In genomic region chr2:84612764-84613163, GRCm38 (mm10) we compare ENCODE assay signal across 34 mouse cellular contexts. TPM values are rescaled to one million over a fixed set of nuclear protein-coding genes. Genes with fewer than 3 reads are reported as not detected.
DNase-seq lines count a peak whose midpoint lies in the region; ATAC-seq and TF ChIP-seq lines count a peak whose summit lies in the region.
"Had no signal": no experiment of that assay in that cellular context is flagged by ENCODE, and none has a peak within 500 bp of the region (broad histone marks: within the 10 kb centered on the region; RNA-seq: fewer than 3 reads in every experiment).

No protein-coding gene starts in this region.

- no peaks in the 10 kb centered on the region for H3K9me3 ChIP-seq in kidney, embryonic 14.5 days (ENCODE audit: control insufficient read depth, low read length)
- H3K9me3 ChIP-seq: embryonic facial prominence, embryonic 10.5 days; embryonic facial prominence, embryonic 13.5 days; forebrain, embryonic 12.5 days; forebrain, embryonic 15.5 days; G1E; hindbrain, embryonic 12.5 days; hindbrain, embryonic 15.5 days had no signal

- peaks cover 29% of the 10 kb centered on the region for H3K36me3 ChIP-seq in kidney, adult 2 months (ENCODE audit: control insufficient read depth, insufficient read depth, low read length)
- peaks cover 97% of the 10 kb centered on the region for H3K36me3 ChIP-seq in kidney, embryonic 14.5 days (ENCODE audit: control insufficient read depth, insufficient read depth, low read length)

- DNase-seq in adrenal gland, postnatal 14 days, result peak; percentile 51
- DNase-seq in adrenal gland, adult 8-10 months, result no peak
- DNase-seq in kidney, adult 2 months, result peak; percentile 75
- no peak for DNase-seq in kidney, postnatal 4 days
- peak; percentile 12 for DNase-seq in kidney, postnatal 14 days
- DNase-seq in adipocyte (ENCODE audit: low spot score), result peak; percentile 69
- DNase-seq in layer of hippocampus, postnatal 10 days (ENCODE audit: low spot score in 2 of 2), result no peak
- DNase-seq: adrenal gland, adult 2 months; B cell, adult 2 months; cerebellum, adult 11-12 months; cerebellum, adult 8-10 months; cerebellum, postnatal 10 days; cerebellum, postnatal 36 days; embryo, embryonic 11 days; gastrocnemius, postnatal 25 days had no signal

- no peak overlapping the region for H3K9ac ChIP-seq in kidney, embryonic 14.5 days (ENCODE audit: low read depth, low read length)
- H3K9ac ChIP-seq: embryonic facial prominence, embryonic 13.5 days; forebrain, embryonic 12.5 days; forebrain, embryonic 15.5 days; hindbrain, embryonic 12.5 days; hindbrain, embryonic 15.5 days had no signal

- TF ChIP-seq POLR2A in kidney, adult 2 months (IDR thresholded peaks at IDR 0.05; ENCODE audit: low read depth, low read length), result no peak

- H3K4me1 ChIP-seq in kidney, adult 2 months (ENCODE audit: control insufficient read depth, insufficient read depth, low read length), result peaks cover 7% of the 10 kb centered on the region; the same call in 1 of the 2 replicates
- H3K4me1 ChIP-seq in kidney, embryonic 14.5 days (ENCODE audit: control insufficient read depth, insufficient read depth, low read length), result no peaks in the 10 kb centered on the region
- H3K4me1 ChIP-seq: embryonic facial prominence, embryonic 10.5 days; embryonic facial prominence, embryonic 13.5 days; forebrain, embryonic 12.5 days; forebrain, embryonic 15.5 days; hindbrain, embryonic 12.5 days; hindbrain, embryonic 15.5 days had no signal

- no peak for TF ChIP-seq CTCF in kidney, adult 2 months (conservative IDR thresholded peaks at IDR 0.05; ENCODE audit: insufficient read depth, insufficient read length, low read depth, low read length)

- ATAC-seq in kidney, embryonic 14.5 days (ENCODE audit: low FRiP score, low TSS enrichment), result no peak
- ATAC-seq: forebrain, embryonic 15.5 days; Patski had no signal

- no peak overlapping the region for H3K27ac ChIP-seq in kidney, adult 2 months (ENCODE audit: insufficient read depth, low read depth, low read length)
- H3K27ac ChIP-seq in kidney, embryonic 14.5 days (ENCODE audit: low read depth, low read length), result no peak overlapping the region
- H3K27ac ChIP-seq: embryonic facial prominence, embryonic 10.5 days; embryonic facial prominence, embryonic 13.5 days; forebrain, embryonic 12.5 days; forebrain, embryonic 15.5 days; hindbrain, embryonic 12.5 days; hindbrain, embryonic 15.5 days had no signal

- H3K27me3 ChIP-seq in kidney, adult 2 months (replicated peaks; ENCODE audit: control insufficient read depth, insufficient read depth, low read length), result no peaks in the 10 kb centered on the region
- no peaks in the 10 kb centered on the region for H3K27me3 ChIP-seq in kidney, embryonic 14.5 days (ENCODE audit: control insufficient read depth, insufficient read depth, low read length)
- H3K27me3 ChIP-seq: CH12.LX; embryonic facial prominence, embryonic 13.5 days; forebrain, embryonic 12.5 days; forebrain, embryonic 15.5 days; hindbrain, embryonic 12.5 days; hindbrain, embryonic 15.5 days; Patski had no signal

- H3K4me3 ChIP-seq in kidney, adult 2 months (ENCODE audit: insufficient read depth, low read depth, low read length), result no peak overlapping the region
- no peak overlapping the region for H3K4me3 ChIP-seq in kidney, embryonic 14.5 days (ENCODE audit: low read length)
- H3K4me3 ChIP-seq: embryonic facial prominence, embryonic 10.5 days; embryonic facial prominence, embryonic 13.5 days; erythroblast, embryonic 14.5 days; forebrain, embryonic 12.5 days; forebrain, embryonic 15.5 days; hindbrain, embryonic 12.5 days; hindbrain, embryonic 15.5 days had no signal

- H3K4me2 ChIP-seq in kidney, embryonic 14.5 days (replicated peaks; ENCODE audit: low read depth, low read length), result no peak overlapping the region
- H3K4me2 ChIP-seq: embryonic facial prominence, embryonic 13.5 days; forebrain, embryonic 12.5 days; forebrain, embryonic 15.5 days; heart, embryonic 11.5 days; hindbrain, embryonic 12.5 days; hindbrain, embryonic 15.5 days had no signal

- WGBS in kidney, adult 2 months, result 63% methylated on average over 6 of the region's 6 CpGs
- WGBS in kidney, embryonic 14.5 days, result 97% methylated on average over 6 of the region's 6 CpGs

RNA-seq across cellular contexts. Expression of gene Ctnnd1, which starts 37.8 kb away (rescaled TPM):
- total RNA-seq in adrenal gland, postnatal 14 days (2021), result 133 and 134 TPM in 2 replicates
- total RNA-seq in adrenal gland, adult 8-10 months (2022), result 100 to 1,000 TPM; 125 to 161 (median 155) TPM
- 53.2 and 58.7 TPM in 2 replicates for polyA plus RNA-seq in kidney, adult 2 months (2012; rRNA removed)
- 29.1 and 53.6 TPM in 2 replicates for polyA plus RNA-seq in kidney, embryonic 14.5 days (2014; fragmentation: Nextera tagmentation; extraction: Ambion mirVana)
- total RNA-seq in layer of hippocampus, postnatal 10 days (2021), result 10 to 100 TPM; 62.2 to 63.7 TPM

RNA-seq across cellular contexts. Expression of gene Btbd18, which starts 46.1 kb away (rescaled TPM):
- not detected in 2 replicates for total RNA-seq in adrenal gland, postnatal 14 days (2021)
- under 1 TPM in 2 of 4 experiments, not detected in 2; 0.10 to 0.12 TPM for total RNA-seq in adrenal gland, adult 8-10 months (2022)
- 0.02 TPM in 1 of 2 replicates, not detected in the other for polyA plus RNA-seq in kidney, adult 2 months (2012; rRNA removed)
- polyA plus RNA-seq in kidney, embryonic 14.5 days (2014; fragmentation: Nextera tagmentation; extraction: Ambion mirVana), result 0.24 and 0.31 TPM in 2 replicates
- total RNA-seq in layer of hippocampus, postnatal 10 days (2021), result not detected
- total RNA-seq: gastrocnemius, adult 8-10 months; gastrocnemius, postnatal 25 days; heart, adult 8-10 months; heart, postnatal 25 days; hematopoietic stem cell, adult 5-6 weeks had no signal
- polyA plus RNA-seq: brain, embryonic 14.5 days; cortical plate, adult 2 months; erythroblast, embryonic 14.5 days; G1E; gonadal fat pad, adult 2 months had no signal

RNA-seq across cellular contexts. Expression of gene Selenoh, which starts 57.8 kb away (rescaled TPM):
- total RNA-seq in adrenal gland, postnatal 14 days (2021), result 44.8 and 47.8 TPM in 2 replicates
- 10 to 100 TPM; 31.8 to 49.5 (median 35.8) TPM for total RNA-seq in adrenal gland, adult 8-10 months (2022)
- 29.6 and 32.2 TPM in 2 replicates for polyA plus RNA-seq in kidney, adult 2 months (2012; rRNA removed)
- 404 and 541 TPM in 2 replicates for polyA plus RNA-seq in kidney, embryonic 14.5 days (2014; fragmentation: Nextera tagmentation; extraction: Ambion mirVana)
- total RNA-seq in layer of hippocampus, postnatal 10 days (2021), result 10 to 100 TPM; 58.8 to 67.6 TPM

Comparison
In these comparisons a context has a peak if more than half of its experiments do, and no peak if none do; other contexts are left out.
1. DNase-seq: peak in adrenal gland, postnatal 14 days (single experiment), kidney, adult 2 months (single experiment), kidney, postnatal 14 days (single experiment) and adipocyte (single experiment); none in adrenal gland, adult 8-10 months (single experiment), kidney, postnatal 4 days (0 of 2) and layer of hippocampus, postnatal 10 days (0 of 2).